Mouse (Mus musculus): Measurements from ENCODE around the gene Rnf128.

The Rnf128 gene

DNA sequence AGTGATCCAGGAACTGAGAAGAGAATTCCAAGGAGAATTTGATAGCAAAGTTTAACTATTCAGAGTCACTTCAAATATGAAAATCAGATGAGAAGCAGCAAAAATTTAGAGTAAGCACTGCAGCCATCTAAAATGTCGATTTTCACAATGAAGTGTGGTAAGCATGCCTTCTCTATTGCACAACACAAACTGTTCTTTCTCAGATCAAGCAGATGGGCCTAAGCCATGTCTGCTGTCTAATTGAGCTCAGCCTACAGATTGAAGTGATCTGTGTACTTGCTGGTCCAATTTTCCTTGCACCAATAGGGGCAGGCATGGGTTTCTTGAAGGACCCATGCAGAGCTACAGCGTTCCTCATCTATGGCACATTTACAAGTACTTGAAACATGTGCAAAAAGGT lies 51.6 kb downstream of the Rnf128 start:
- DNase-seq (ENCODE audit: extremely low spot score, low read depth, low spot score): no peak

DNA sequence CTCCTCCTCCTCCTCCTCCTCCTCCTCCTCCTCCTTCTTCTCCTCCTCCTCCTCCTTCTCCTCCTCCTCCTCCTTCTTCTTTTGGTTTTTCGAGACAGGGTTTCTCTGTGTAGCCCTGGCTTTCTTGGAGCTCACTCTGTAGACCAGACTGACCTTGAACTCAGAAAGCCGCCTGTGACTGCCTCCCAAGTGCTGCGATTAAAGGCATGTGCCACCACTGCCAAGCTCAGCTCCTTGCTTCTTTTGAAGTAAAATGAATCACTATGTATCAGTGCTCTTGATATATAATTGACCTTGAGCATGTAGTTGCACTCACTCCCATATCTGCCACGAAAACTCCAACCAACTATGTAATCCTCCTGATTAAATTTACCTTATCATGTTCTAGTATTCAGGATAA lies 59.0 kb downstream of the Rnf128 start:
- no peak for DNase-seq (ENCODE audit: extremely low spot score, low read depth, low spot score)

DNA sequence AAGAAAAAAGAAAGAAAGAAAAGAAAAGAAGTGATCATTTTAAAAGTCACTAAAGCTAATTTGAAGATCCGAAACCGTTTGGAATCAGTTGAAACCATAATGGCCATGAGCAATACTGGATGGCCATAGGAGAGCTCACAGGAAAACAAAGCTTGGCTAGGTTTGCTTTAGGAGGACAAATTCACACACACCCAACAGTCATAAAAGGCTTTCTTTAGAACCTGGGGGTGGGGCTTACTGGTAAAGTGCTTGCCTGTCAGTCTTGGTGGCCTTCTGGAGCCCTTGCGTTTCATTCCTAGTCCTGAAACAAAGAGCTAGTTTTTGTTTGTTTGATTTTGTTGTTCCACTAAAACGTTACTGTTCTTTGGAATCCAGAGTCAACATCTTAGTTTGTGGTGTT lies 71.6 kb downstream of the Rnf128 start:
- no peak for DNase-seq (ENCODE audit: extremely low spot score, low read depth, low spot score)

DNA sequence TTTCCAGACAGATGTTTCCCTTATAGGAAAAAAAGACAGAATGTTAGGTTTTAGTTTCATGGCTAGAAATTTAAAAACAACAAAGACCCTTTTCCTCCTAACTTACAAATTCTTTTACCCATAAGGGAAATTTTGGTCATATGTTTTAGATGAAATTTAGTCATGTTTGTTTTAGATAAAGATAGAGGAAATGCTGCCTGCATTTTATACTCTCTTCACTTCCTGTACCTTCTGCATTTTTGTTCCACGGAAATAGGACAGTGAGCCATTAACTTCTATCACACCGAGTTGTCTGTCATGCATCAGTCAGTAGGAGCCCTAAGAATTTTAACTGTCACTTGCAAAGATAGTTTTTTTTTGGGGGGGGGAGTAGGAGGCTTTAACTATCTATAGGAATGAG lies 76.6 kb downstream of the Rnf128 start:
- no peak for DNase-seq (ENCODE audit: extremely low spot score, low read depth, low spot score)

DNA sequence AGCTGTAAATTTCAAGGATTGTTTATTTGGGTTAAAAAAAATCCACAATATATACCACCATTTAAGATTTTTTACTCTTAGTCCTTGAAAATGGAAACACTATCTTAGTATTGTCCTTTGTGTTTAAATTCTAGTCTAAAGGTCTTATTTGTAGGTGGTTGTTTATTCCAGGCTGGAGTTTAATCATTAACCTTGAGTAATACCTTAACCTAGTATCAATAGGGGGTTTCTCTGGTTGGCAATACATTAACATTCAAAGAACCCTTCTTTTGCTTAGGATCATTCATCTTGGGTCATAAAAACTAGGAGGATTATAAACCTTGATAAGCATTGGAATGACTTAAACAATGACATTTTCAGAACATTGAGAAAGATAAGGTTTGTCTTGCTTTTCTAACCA lies 77.3 kb downstream of the Rnf128 start:
- no peak for DNase-seq (ENCODE audit: extremely low spot score, low read depth, low spot score)

DNA sequence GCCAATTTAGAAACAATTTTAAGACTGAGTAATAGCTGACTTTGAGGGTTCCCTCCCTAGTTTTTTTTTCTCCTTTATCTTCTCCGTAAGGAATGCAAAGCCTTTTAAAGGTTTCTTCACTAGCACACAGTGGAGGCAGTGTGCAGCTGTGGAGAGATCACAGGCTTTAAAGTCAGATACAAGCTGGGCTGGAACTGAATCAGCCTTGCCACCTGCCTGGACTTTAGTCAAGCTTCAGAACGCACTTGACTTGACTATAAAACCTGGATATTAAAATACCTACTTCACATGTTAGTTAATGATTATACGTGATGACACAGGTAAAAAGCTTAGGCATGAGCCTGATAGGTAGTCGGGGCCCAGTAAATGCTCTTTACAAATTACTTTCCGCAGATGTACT lies 89.1 kb downstream of the Rnf128 start:
- no peak for DNase-seq (ENCODE audit: extremely low spot score, low read depth, low spot score)

DNA sequence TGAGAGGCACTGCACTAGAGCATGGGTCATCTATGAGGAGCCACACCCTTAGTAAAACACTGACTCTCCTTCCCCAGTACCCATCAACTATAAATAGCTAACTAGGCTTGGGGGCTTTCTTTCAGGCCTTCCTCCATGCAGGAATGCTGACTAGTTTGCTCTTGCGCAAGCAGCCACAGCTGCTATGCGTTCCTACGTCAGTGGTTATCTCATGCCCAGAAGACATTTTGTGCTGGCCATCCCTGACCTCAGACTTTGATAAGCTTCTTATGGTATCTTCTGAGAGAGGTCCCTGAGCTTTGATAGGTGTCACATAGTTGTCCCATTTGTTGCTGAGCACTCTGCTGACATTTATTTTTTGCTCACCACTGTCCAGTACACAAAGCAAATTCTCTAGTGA lies 90.2 kb downstream of the Rnf128 start:
- no peak for DNase-seq (ENCODE audit: extremely low spot score, low read depth, low spot score)

DNA sequence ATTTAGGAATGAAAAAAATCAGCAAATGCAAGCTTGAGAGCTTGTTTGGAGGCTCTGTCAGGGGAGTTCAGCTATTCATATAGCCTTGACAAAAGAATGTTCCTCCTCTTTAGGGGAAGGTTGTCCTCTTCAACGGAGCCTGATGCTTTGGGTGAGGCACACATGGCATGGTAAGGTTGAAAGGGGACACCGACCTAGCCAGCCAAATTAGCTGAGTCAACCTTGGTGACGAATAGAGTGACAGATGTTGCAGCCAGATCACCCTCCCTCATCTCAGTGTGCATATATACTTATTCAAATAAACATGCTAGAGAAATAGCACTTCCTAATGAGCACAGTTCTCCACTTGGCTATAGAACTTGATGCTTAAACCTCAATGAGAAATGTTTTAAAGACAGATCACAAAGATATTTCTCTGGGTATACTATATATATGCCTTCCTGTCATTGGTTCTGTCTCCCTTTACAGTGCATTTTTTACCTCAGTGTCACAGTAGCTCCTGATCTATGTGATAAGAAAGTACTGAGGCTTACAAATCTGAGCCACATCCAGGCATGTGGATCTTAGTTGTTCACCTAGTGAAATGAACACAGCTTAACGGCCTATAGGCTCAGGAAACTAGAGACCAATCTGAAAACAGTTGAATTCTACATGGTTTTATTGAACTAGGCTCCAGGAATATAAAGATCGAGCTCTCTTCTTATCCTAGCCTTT lies 91.4 kb downstream of the Rnf128 start:
- DNase-seq (ENCODE audit: extremely low spot score, low read depth, low spot score): no peak

DNA sequence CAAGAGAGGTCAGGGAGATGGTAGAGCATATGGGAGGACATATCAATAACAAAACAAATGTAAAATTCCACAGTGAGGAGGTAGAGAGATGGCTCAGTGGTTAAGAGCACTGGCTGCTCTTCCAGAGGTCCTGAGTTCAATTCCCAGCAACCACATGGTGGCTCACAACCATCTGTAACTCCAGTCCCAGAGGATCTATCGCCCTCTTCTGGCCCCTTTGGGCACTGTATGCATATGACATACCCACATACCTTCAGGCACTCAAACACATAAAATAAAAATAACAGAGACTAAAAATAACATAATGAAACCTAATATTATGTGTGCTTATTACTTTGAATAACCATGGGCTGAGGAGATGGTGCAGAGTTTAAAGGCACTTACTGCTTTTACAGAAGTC lies 99.0 kb downstream of the Rnf128 start:
- no peak for DNase-seq (ENCODE audit: extremely low spot score, low read depth, low spot score)

DNA sequence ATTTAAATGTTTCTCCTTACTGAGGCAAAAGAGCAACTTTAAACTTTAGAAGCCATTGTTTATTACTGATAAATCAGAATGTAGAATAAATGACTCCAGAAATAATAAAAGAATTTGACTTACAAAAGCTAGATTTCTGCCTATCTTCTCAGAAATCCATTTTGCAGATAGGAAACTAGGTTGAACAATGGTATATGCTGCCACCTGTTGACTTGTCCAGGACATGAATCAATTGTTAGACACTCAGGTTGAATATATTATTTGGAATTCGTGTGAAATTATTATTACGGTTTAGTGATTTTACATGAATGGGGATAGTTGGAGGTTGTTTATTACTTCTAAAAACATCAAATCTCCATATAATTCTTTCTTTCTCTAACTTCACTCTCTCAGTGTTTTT lies 102.7 kb downstream of the Rnf128 start:
- no peak for DNase-seq (ENCODE audit: extremely low spot score, low read depth, low spot score)

DNA sequence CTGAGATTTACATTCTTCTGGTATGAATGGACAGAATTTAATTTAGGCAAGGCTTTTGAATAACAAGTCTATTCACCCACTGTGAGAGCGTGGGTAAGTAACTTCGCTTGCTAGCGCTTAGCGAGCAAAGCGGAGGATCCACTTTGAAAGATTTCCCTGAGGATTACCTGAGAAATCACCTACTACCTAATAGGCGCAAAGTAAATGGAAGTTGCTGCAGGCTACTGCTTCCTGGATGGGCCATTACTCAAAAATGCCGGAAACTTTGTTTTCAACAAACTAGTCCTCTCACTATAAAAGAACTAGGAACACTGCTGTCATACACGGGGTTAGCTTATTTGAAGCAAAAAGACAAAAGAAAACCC lies 121.3 kb downstream of the Rnf128 start:
- DNase-seq (ENCODE audit: extremely low spot score, low read depth, low spot score): no peak

DNA sequence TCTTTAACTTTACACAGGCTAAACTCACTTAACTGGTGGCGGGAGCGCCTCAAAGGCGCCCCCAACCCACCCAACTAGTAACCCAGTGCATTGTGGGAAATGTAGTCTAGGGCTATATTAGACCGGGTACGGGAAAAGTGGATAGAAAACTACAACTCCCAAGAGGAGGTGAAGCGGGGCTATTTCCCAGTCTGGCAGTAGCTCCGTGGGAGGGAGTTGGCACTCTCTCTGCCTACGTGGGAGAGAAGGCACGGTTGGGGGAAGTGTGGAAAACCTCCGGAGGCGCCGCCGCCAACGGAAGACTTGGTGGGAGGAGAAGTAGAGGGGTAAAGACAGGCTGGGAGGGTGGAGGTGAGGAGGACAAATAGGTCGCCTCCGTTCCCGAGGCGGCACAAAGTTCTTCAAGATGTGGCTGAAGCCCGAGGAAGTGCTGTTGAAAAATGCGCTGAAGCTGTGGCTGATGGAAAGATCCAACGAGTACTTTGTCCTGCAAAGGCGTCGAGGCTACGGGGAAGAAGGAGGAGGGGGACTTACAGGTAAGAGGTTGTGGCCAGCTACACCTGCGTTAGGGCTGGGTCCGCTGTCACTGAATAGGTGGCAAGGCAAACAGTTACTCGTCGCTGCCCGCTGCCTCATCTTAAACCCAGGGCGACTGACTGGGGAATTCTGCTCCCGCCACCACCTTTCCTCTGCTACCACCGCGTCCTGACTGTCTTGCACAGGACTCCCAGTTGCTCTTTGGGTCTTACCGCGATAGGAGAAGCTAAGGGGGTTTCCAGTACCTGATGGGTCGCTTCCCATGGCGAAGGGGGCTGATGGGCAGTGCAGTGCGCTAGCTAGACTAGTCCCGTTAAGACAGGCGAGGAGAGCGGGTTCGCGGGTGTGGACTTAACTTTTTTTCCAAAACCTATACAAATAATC lies 121.9 kb downstream of the Rnf128 start, which contains the start of gene Tbc1d8b:
TSS of gene Tbc1d8b (plus strand) at position 222 of the 921 bp plus-strand sequence.
- peak; percentile 81 for DNase-seq (ENCODE audit: extremely low spot score, low read depth, low spot score)

DNA sequence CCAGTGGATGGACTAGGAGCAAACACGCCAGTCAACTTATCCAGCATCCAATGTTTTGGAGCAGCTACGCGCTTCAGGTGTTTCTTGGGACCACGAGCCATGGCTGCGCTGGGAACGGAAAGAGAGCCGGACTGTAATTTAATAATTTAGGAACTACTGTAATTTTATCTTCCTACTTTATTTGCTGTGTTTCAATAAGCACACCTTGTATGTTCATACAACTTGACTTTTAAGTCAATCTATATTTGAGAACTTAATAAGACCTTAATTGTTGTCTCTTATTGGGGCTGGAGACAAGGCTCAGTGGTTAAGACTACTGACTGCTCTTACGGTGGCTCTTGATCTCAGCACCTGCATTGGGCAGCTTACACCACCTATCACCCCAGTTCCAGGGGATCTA lies 151.3 kb downstream of the Rnf128 start, which contains the start of gene Gm15013:
TSS of gene Gm15013 (minus strand) at position 101 of the 400 bp plus-strand sequence.
- no peak for DNase-seq (ENCODE audit: extremely low spot score, low read depth, low spot score)

DNA sequence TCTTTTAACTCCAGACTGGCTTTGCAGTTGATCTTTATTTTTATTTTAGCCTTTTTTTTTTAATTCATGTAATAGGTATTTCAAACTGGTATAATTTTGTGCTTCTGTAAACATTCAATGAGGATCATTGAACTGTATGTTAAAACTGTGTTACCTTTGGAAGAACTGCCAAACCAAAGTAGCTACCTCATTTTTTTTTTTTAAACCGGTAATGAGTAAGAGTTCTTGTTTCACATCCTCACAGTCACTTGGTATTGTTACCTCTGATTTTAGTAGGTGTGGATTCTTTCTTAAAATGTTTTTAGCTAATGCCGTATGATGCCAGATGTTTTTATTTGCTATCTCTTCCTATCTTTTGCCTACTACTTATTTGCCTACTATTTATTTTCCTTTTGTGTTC lies 159.2 kb downstream of the Rnf128 start:
- no peak for DNase-seq (ENCODE audit: extremely low spot score, low read depth, low spot score)
